Mouse (Mus musculus) kidney, embryonic 14.5 days (tissue): ENCODE measurements around the gene Gpr180. TPM values are rescaled to one million over a fixed set of nuclear protein-coding genes. Genes with fewer than 3 reads are reported as not detected.

Experiments
- ATAC-seq: fragments of 200-750 bp; cut with Nextera tagmentation; 2 replicates; pipeline ENCODE4 v1.8.0; 2017; ENCODE audit warnings: moderate number of reproducible peaks, mild to moderate bottlenecking, moderate TSS enrichment, moderate library complexity; ENCODE audit not compliant: low FRiP score, low TSS enrichment
- H3K27ac ChIP-seq: fragments of 300-500 bp; sonication (generic); 2 replicates; pipeline ENCODE4 v1.5.1; 2014; ENCODE audit warnings: low read depth, mild to moderate bottlenecking, low read length, moderate library complexity, mixed read lengths
- H3K27me3 ChIP-seq: fragments of 300-500 bp; sonication (generic); 2 replicates; pipeline ENCODE4 v1.6.1; 2014; ENCODE audit warnings: mild to moderate bottlenecking, low read length; ENCODE audit not compliant: control insufficient read depth, insufficient read depth
- H3K36me3 ChIP-seq: fragments of 300-500 bp; sonication (generic); 2 replicates; pipeline ENCODE4 v1.6.1; 2014; ENCODE audit warnings: low read length, mixed read lengths; ENCODE audit not compliant: control insufficient read depth, insufficient read depth
- H3K4me1 ChIP-seq: fragments of 300-500 bp; sonication (generic); 2 replicates; pipeline ENCODE4 v1.6.1; 2014; ENCODE audit warnings: low read length, mixed read lengths; ENCODE audit not compliant: control insufficient read depth, insufficient read depth
- H3K4me2 ChIP-seq: fragments of 300-500 bp; sonication (generic); replicated peaks from 2 replicates; pipeline ENCODE4 v1.6.1; 2014; ENCODE audit warnings: low read depth, mild to moderate bottlenecking, low read length
- H3K4me3 ChIP-seq: fragments of 300-500 bp; sonication (generic); 2 replicates; pipeline ENCODE4 v1.5.1; 2014; ENCODE audit warnings: mild to moderate bottlenecking, low read length
- H3K9ac ChIP-seq: fragments of 300-500 bp; sonication (generic); 2 replicates; pipeline ENCODE4 v1.6.1; 2014; ENCODE audit warnings: low read depth, mild to moderate bottlenecking, low read length, moderate library complexity
- H3K9me3 ChIP-seq: fragments of 300-500 bp; sonication (generic); 2 replicates; pipeline ENCODE4 v1.6.1; 2016; ENCODE audit warnings: low read length; ENCODE audit not compliant: control insufficient read depth
- WGBS: fragments of 180-500 bp; shearing (Covaris S2); extraction: QIAGEN DNeasy Blood & Tissue Kit; methylation state at CpG from one replicate; pipeline ENCODE4 v1.1.7; 2014; 5-methylcytosine and 5-hydroxymethylcytosine counted together
- polyA plus RNA-seq: library from polyadenylated mRNA; unstranded; fragments of >200 nt; fragmentation: Nextera tagmentation; extraction: Ambion mirVana; gene quantifications from 2 replicates; pipeline ENCODE4 v1.2.1, GENCODE M21; 2014

Gpr180 gene
- polyA plus RNA-seq, 1 experiment from 2014 or later: 55.5 TPM

DNA sequence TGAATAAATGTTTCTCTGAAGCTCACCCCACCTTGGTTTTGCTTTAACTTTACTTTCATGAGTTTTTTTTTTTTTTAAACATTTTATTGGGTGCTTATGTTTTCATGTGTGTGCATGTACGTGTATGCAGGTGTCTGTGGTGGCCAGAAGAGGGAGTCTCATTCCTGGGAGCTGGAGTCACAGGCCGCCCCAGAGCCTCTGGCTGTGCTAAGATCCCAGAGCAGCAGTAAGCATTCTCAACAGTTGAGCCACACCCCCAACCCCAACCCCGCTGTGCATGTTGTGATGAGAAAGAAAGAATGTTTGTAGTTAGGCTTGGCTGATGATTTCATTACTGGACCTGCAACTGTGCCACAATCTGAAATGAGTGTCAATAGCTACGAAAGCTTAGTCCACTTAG, 31.8 kb downstream of the Gpr180 start:
- Histone ChIP-seq H3K4me3 (no peak overlapping the region), H3K9me3 (no peaks in the 10 kb centered on the region), H3K4me2 (no peak overlapping the region), H3K27ac (no peak overlapping the region), H3K27me3 (no peaks in the 10 kb centered on the region), H3K9ac (no peak overlapping the region), H3K4me1 (no peaks in the 10 kb centered on the region), H3K36me3 (peaks cover 3% of the 10 kb centered on the region; the same call in 1 of the 2 replicates)
- ATAC-seq: no peak
- WGBS: 98% methylated on average over 4 of the region's 4 CpGs

DNA sequence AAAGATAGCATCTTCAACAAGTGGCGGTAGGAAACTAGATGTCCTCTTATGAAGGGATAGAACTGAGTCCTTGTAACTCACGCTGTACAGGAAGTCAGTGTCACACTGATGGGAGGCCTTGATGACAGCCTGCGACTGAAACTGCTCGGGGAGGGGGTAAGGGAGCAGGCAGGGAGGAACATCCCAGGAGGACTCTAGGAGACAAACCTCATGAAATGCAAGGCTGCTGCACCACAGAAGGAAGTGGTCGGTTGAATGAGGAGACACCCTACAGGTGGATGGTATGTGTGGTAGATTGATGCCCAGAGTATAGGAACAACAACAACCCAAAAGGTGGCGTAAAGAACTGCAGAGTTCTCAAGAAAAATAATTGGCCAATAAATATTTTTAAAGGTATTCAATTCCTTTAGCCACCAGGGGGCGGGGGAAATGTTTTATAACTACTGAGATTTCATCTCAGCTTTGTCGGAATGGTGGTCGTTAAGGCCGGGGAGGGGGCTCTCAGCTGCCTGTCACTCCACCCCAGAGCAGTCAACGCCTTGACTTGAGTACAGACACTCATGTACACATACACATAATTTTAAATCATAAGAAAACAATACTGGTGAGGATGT, 36.7 kb downstream of the Gpr180 start:
- Histone ChIP-seq H3K4me2 (no peak overlapping the region), H3K27ac (no peak overlapping the region), H3K27me3 (no peaks in the 10 kb centered on the region), H3K4me3 (no peak overlapping the region), H3K9ac (no peak overlapping the region), H3K9me3 (no peaks in the 10 kb centered on the region), H3K36me3 (peaks cover 3% of the 10 kb centered on the region; the same call in 1 of the 2 replicates), H3K4me1 (no peaks in the 10 kb centered on the region)
- ATAC-seq: no peak
- 64% methylated on average over 11 of the region's 11 CpGs for WGBS

DNA sequence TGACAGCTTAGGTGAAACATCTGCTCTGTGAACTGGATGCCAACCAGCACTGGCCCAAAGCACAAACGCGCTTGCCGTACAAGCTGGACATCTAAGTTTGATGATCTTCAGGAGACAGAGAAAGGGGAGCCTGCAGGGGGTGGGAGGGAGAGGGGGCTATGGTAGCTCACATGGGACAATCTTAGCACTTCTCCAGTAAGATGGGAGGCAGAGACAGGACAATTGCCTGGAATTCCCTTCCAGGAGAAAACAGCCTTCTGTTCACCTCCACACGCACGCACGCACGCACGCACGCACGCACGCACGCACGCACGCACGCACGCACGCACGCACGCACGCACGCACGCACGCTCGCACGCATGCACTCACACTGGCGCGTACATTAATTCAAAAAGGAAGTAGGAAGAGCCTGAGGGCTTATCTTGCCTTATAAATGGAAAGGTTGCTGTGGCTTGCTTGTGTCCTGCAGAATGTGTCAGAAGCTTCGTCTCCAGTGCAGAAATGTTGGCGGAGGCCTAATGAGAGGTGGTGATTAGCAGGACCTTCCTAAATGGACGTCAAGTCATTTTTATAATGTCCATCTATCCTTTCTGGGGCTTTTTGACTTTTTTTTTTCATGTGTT, 38.2 kb downstream of the Gpr180 start:
- Histone ChIP-seq H3K9me3 (no peaks in the 10 kb centered on the region), H3K4me1 (no peaks in the 10 kb centered on the region), H3K36me3 (no peaks in the 10 kb centered on the region), H3K27me3 (no peaks in the 10 kb centered on the region), H3K4me2 (no peak overlapping the region), H3K9ac (no peak overlapping the region), H3K4me3 (no peak overlapping the region), H3K27ac (no peak overlapping the region)
- ATAC-seq: no peak
- 90% methylated on average over 30 of the region's 30 CpGs for WGBS

DNA sequence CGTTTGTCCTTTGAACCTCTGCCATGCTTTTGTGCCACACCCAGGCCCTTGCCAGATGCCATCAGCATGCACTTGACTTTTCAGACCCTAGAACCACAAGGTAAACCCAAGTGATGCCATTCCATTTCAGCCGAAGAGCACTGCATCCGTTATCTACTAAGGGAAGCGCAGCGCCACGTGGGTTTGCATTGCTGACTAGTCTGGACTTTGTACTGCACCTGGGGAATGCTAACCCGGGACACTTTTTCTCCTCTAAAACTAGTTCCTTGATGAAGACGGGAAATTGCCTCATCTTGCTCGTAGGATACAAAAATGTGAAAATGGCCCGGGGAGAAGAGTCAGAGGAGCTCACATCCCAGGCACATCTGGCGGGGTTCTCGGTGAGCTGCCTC, 38.7 kb downstream of the Gpr180 start:
- H3K27me3 ChIP-seq: no peaks in the 10 kb centered on the region
- no peak overlapping the region for H3K4me3 ChIP-seq
- no peaks in the 10 kb centered on the region for H3K4me1 ChIP-seq
- ATAC-seq: no peak
- H3K9ac ChIP-seq: no peak overlapping the region
- no peak overlapping the region for H3K4me2 ChIP-seq
- H3K9me3 ChIP-seq: no peaks in the 10 kb centered on the region
- H3K27ac ChIP-seq: no peak overlapping the region
- WGBS: 89% methylated on average over 12 of the region's 12 CpGs
- H3K36me3 ChIP-seq: no peaks in the 10 kb centered on the region

DNA sequence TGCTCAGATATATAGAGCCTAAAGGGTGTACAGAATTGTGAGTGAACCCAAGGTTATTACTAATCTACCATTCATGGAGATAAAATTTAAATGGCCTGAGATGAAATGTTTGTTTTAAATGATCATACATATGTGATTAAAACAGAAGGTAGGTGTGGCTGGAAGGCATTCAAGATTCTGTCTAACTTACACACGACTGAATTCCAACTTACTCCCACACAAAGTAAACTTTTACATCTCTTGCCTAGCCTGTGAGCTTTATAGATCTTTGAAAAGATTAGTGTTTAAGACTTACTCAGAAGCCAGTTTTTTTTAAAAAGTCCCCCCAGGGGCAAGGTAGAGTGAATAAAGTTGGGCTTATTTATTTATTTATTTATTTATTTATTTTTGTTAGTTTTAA, 42.3 kb downstream of the Gpr180 start:
- 21% methylated on average over 1 of the region's 1 CpGs for WGBS
- H3K9me3 ChIP-seq: no peaks in the 10 kb centered on the region
- H3K4me1 ChIP-seq: no peaks in the 10 kb centered on the region
- H3K27ac ChIP-seq: no peak overlapping the region
- H3K9ac ChIP-seq: no peak overlapping the region
- H3K27me3 ChIP-seq: no peaks in the 10 kb centered on the region
- no peak for ATAC-seq
- peak overlapping the region; percentile 50 for H3K4me2 ChIP-seq
- H3K36me3 ChIP-seq: no peaks in the 10 kb centered on the region
- no peak overlapping the region; the same call in 1 of the 2 replicates for H3K4me3 ChIP-seq

DNA sequence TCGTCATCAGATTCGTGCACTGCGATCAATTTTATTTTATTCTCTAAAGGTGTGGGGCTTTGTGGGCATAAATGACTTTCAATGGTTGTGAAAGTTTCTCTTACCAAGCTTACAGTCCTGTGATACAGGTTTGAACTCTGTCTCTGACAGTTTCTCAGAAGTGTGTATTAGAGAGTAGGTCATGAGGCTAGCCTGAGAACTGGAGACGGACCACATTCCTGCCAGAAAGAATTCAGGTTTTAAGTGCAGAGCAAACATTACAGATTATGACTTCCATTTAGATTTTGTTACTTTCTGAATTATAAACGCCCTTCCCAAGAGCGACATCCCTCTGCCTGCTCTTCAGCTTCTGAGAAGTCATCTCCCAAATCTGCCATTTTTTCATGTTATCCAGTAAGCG, 42.7 kb downstream of the Gpr180 start:
- Histone ChIP-seq H3K36me3 (no peaks in the 10 kb centered on the region), H3K27me3 (no peaks in the 10 kb centered on the region), H3K4me3 (peak overlapping the region; percentile 51), H3K27ac (no peak overlapping the region), H3K4me1 (no peaks in the 10 kb centered on the region), H3K9ac (peak overlapping the region; percentile 60), H3K9me3 (no peaks in the 10 kb centered on the region), H3K4me2 (peak overlapping the region; percentile 50)
- 0 out of 2 replicates have a peak, but pooled peaks have one; percentile 13 for ATAC-seq
- WGBS: 32% methylated on average over 7 of the region's 7 CpGs

DNA sequence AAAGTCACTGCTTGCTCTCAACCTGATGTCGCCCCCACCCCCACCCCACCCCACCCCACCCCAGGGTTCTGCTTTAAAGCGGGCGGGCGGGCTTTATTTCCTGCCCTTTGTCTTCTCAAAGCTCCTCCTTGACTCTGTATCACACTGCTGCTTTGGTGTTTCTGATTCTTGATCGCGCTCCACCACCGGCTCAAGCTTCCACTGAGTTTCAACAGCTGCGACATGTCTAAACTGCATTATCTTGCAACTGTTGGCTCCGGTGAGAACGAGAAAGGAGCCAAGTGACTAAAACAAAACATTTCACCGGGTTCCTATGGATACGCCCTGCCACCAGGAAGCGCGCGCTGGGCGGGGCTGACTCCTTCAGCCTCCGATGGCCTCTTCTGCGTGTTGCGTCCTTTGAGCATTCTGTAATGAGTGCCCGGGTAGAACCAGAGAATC, 43.2 kb downstream of the Gpr180 start:
- Histone ChIP-seq H3K27me3 (no peaks in the 10 kb centered on the region), H3K27ac (peak overlapping the region; percentile 33; the same call in 1 of the 2 replicates), H3K4me1 (no peaks in the 10 kb centered on the region), H3K9ac (peak overlapping the region; percentile 60), H3K9me3 (no peaks in the 10 kb centered on the region), H3K36me3 (no peaks in the 10 kb centered on the region), H3K4me2 (peak overlapping the region; percentile 50), H3K4me3 (peak overlapping the region; percentile 51)
- ATAC-seq: peak; percentile 89
- WGBS: under 1% methylated on average over 20 of the region's 20 CpGs

DNA sequence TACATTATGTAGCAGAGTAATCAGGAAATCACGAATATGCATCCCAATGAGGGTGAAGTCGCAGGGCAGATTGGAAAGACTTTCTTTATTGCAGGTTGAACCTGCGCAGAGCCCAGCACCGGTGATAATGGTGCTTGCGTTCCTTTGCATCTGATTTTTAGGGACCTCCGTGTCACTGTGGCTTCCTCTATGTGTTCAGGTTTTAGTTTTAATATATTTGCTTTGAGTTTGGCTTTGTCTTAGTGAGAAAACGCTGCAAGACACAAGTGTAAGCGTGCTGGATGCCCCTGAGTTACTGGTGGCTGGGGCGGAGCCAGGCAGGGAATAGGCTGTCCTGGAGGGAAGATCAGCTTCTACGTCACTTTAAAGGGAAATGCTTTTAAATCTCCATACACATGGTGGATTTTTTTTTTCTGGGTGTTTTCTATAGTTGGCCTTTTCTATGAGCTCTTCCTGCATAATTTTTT, 43.8 kb downstream of the Gpr180 start:
- WGBS: 3% methylated on average over 10 of the region's 10 CpGs
- no peaks in the 10 kb centered on the region for H3K4me1 ChIP-seq
- H3K27me3 ChIP-seq: no peaks in the 10 kb centered on the region
- ATAC-seq: peak; percentile 86
- H3K36me3 ChIP-seq: no peaks in the 10 kb centered on the region
- peak overlapping the region; percentile 51 for H3K4me3 ChIP-seq
- H3K9me3 ChIP-seq: no peaks in the 10 kb centered on the region
- peak overlapping the region; percentile 50 for H3K4me2 ChIP-seq
- no peak overlapping the region; the same call in 1 of the 2 replicates for H3K27ac ChIP-seq
- peak overlapping the region; percentile 60; the same call in 1 of the 2 replicates for H3K9ac ChIP-seq

DNA sequence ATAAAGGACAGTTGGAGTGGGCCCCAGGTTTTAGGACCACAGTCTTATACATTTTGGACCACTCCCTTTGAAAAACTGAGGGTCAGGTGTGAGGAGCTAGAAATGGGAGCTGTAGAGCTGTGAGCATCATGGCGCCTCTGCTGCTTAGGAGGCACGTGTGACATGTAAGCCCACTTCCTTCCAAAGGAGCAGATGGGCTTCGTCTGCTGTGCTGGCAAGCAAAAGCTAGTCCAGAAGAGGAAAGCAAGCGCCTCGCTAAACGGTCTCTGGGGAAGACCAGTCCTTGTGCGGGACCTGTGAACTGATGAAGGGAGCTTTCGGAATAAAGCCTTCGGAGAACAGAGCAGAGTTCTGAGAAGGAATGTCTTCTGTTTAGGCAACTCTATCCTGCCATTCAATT, 54.5 kb downstream of the Gpr180 start:
- Histone ChIP-seq H3K36me3 (no peaks in the 10 kb centered on the region), H3K4me2 (no peak overlapping the region), H3K27ac (no peak overlapping the region), H3K4me1 (no peaks in the 10 kb centered on the region), H3K9ac (no peak overlapping the region), H3K27me3 (peaks cover 4% of the 10 kb centered on the region; the same call in 1 of the 2 replicates), H3K4me3 (no peak overlapping the region), H3K9me3 (no peaks in the 10 kb centered on the region)
- 76% methylated on average over 9 of the region's 9 CpGs for WGBS
- ATAC-seq: no peak
